Mouse (Mus musculus) T-helper 1 cell (primary cell): ENCODE data around the gene Cyb5b.

Experiments used
- in situ Hi-C: fragments of 300-600 bp; cut with MboI, MseI; formaldehyde crosslinking; loops from one replicate; pipeline ENCODE4 v1.15.1; 2025; ENCODE audit warnings: high pct_unique_total_duplicates

Gene Cyb5b

GRCm38 (mm10) chr8:107221924-107222851 is 71.7 kb downstream of the Cyb5b start:
- in situ Hi-C loops = no loop called here

GRCm38 (mm10) chr8:107226183-107226582 is 75.7 kb downstream of the Cyb5b start:
- in situ Hi-C loops = no loop called here

- in situ Hi-C loops = no loop called here
Observed at GRCm38 (mm10) chr8:107227011-107227626, 76.7 kb downstream of the Cyb5b start.

GRCm38 (mm10) chr8:107233251-107233650 is 82.8 kb downstream of the Cyb5b start:
- in situ Hi-C loops = no loop called here

- in situ Hi-C loops = no loop called here
Observed at GRCm38 (mm10) chr8:107233718-107234117, 83.3 kb downstream of the Cyb5b start.
